Mouse (Mus musculus) liver, embryonic 12.5 days (tissue): ENCODE measurements around the gene Trim41. TPM values are rescaled to one million over a fixed set of nuclear protein-coding genes. Genes with fewer than 3 reads are reported as not detected.
"Not testable (repeated sequence)": the region's sequence is repeated elsewhere in the genome, so short reads cannot be mapped to it uniquely, and the experiment has no call there.

Source experiments
- ATAC-seq: fragments of 200-750 bp; cut with Nextera tagmentation; 2 replicates; pipeline ENCODE4 v1.8.0; 2017; ENCODE audit warnings: moderate number of reproducible peaks, mild to moderate bottlenecking, moderate library complexity
- H3K27ac ChIP-seq: fragments of 300-500 bp; sonication (generic); 2 replicates; pipeline ENCODE4 v1.5.1; 2016; ENCODE audit warnings: mild to moderate bottlenecking
- H3K27me3 ChIP-seq: fragments of 300-500 bp; sonication (generic); replicated peaks from 2 replicates; pipeline ENCODE4 v1.6.1; 2016; ENCODE audit warnings: mild to moderate bottlenecking, moderate library complexity
- H3K36me3 ChIP-seq: fragments of 300-500 bp; sonication (generic); 2 replicates; pipeline ENCODE4 v1.6.1; 2016; ENCODE audit warnings: mild to moderate bottlenecking, moderate library complexity
- H3K4me1 ChIP-seq: fragments of 300-500 bp; sonication (generic); 2 replicates; pipeline ENCODE4 v1.6.1; 2016
- H3K4me2 ChIP-seq: fragments of 300-500 bp; sonication (generic); 2 replicates; pipeline ENCODE4 v1.6.1; 2016; ENCODE audit warnings: mild to moderate bottlenecking, moderate library complexity
- H3K4me3 ChIP-seq: fragments of 300-500 bp; sonication (generic); 2 replicates; pipeline ENCODE4 v1.5.1; 2016; ENCODE audit warnings: mild to moderate bottlenecking, moderate library complexity
- H3K9ac ChIP-seq: fragments of 300-500 bp; sonication (generic); 2 replicates; pipeline ENCODE4 v1.6.1; 2016; ENCODE audit warnings: mild to moderate bottlenecking, moderate library complexity
- H3K9me3 ChIP-seq: fragments of 300-500 bp; sonication (generic); replicated peaks from 2 replicates; pipeline ENCODE4 v1.6.1; 2016; ENCODE audit warnings: mild to moderate bottlenecking, moderate library complexity
- WGBS: fragments of 180-500 bp; shearing (Covaris S2); methylation state at CpG from one replicate; pipeline ENCODE4 v1.1.7; 2016; ENCODE audit not compliant: insufficient replicate concordance; 5-methylcytosine and 5-hydroxymethylcytosine counted together
- polyA plus RNA-seq: library from polyadenylated mRNA; unstranded; fragments of >200 nt; fragmentation: Nextera tagmentation; extraction: Ambion mirVana; gene quantifications from 2 replicates; pipeline ENCODE4 v1.2.1, GENCODE M21; 2016

Trim41 gene
- polyA plus RNA-seq, 1 experiment from 2014 or later = 2.1 TPM

- no peak overlapping the region for H3K4me3 ChIP-seq
- ATAC-seq = no peak
- no peaks in the 10 kb centered on the region for H3K9me3 ChIP-seq
- H3K36me3 ChIP-seq = no peaks in the 10 kb centered on the region
- no peak overlapping the region; the same call in 1 of the 2 replicates for H3K4me2 ChIP-seq
- no peak overlapping the region for H3K27ac ChIP-seq
- H3K4me1 ChIP-seq = peaks cover 38% of the 10 kb centered on the region
- H3K9ac ChIP-seq = no peak overlapping the region
- 66% methylated on average over 6 of the region's 6 CpGs for whole genome bisulfite sequencing
- H3K27me3 ChIP-seq = peaks cover 33% of the 10 kb centered on the region
Measured at GRCm38 (mm10) chr11:48835923-48836322, 18.8 kb upstream of the Trim41 start.

GRCm38 (mm10) chr11:48833731-48834639 is 16.8 kb upstream of the Trim41 start:
- Histone ChIP-seq H3K4me2 (peak overlapping the region; percentile 83), H3K9me3 (no peaks in the 10 kb centered on the region), H3K4me1 (peaks cover 38% of the 10 kb centered on the region), H3K36me3 (no peaks in the 10 kb centered on the region), H3K27ac (peak overlapping the region; percentile 78), H3K4me3 (peak overlapping the region; percentile 73), H3K27me3 (peaks cover 33% of the 10 kb centered on the region), H3K9ac (peak overlapping the region; percentile 73)
- peak; percentile 85 for ATAC-seq
- under 1% methylated on average over 30 of the region's 30 CpGs for WGBS

- Histone ChIP-seq H3K4me3 (peak overlapping the region; percentile 73), H3K4me2 (peak overlapping the region; percentile 83), H3K9me3 (no peaks in the 10 kb centered on the region), H3K27ac (peak overlapping the region; percentile 71; the same call in 1 of the 2 replicates), H3K27me3 (peaks cover 26% of the 10 kb centered on the region), H3K9ac (peak overlapping the region; percentile 42; the same call in 1 of the 2 replicates), H3K4me1 (peaks cover 32% of the 10 kb centered on the region), H3K36me3 (no peaks in the 10 kb centered on the region)
- 22% methylated on average over 8 of the region's 9 CpGs for WGBS
- ATAC-seq = peak; percentile 70
Measured at GRCm38 (mm10) chr11:48833078-48833730, 16.1 kb upstream of the Trim41 start.

- Histone ChIP-seq H3K27ac (no peak overlapping the region), H3K9ac (no peak overlapping the region), H3K27me3 (peaks cover 24% of the 10 kb centered on the region), H3K4me1 (peaks cover 25% of the 10 kb centered on the region), H3K36me3 (no peaks in the 10 kb centered on the region), H3K4me2 (no peak overlapping the region), H3K4me3 (no peak overlapping the region), H3K9me3 (0 out of 2 replicates have a peak, but pooled peaks cover 4% of the 10 kb centered on the region)
- 51% methylated on average over 2 of the region's 2 CpGs for WGBS
- ATAC-seq = no peak
Measured at GRCm38 (mm10) chr11:48831273-48831672, 14.1 kb upstream of the Trim41 start.

- Histone ChIP-seq H3K27me3 (peaks cover 15% of the 10 kb centered on the region), H3K4me1 (peaks cover 24% of the 10 kb centered on the region), H3K4me2 (no peak overlapping the region), H3K4me3 (no peak overlapping the region), H3K36me3 (no peaks in the 10 kb centered on the region), H3K9ac (no peak overlapping the region), H3K27ac (no peak overlapping the region), H3K9me3 (0 out of 2 replicates have a peak, but pooled peaks cover 4% of the 10 kb centered on the region)
- ATAC-seq = no peak
- whole genome bisulfite sequencing = 50% methylated on average over 2 of the region's 2 CpGs
Measured at GRCm38 (mm10) chr11:48830279-48830678, 13.1 kb upstream of the Trim41 start.

GRCm38 (mm10) chr11:48827926-48828325 is 10.8 kb upstream of the Trim41 start:
- H3K9ac ChIP-seq = no peak overlapping the region
- peaks cover 30% of the 10 kb centered on the region for H3K27me3 ChIP-seq
- no peak overlapping the region for H3K4me3 ChIP-seq
- H3K9me3 ChIP-seq = 0 out of 2 replicates have a peak, but pooled peaks cover 4% of the 10 kb centered on the region
- peaks cover 32% of the 10 kb centered on the region for H3K4me1 ChIP-seq
- H3K27ac ChIP-seq = no peak overlapping the region
- ATAC-seq = no peak
- H3K36me3 ChIP-seq = no peaks in the 10 kb centered on the region
- no peak overlapping the region for H3K4me2 ChIP-seq
- WGBS = 64% methylated on average over 6 of the region's 6 CpGs

GRCm38 (mm10) chr11:48826752-48827096 is 9.6 kb upstream of the Trim41 start:
- peak overlapping the region; percentile 80 for H3K4me2 ChIP-seq
- peak overlapping the region; percentile 61 for H3K4me3 ChIP-seq
- H3K4me1 ChIP-seq = peaks cover 34% of the 10 kb centered on the region
- WGBS = 3% methylated on average over 6 of the region's 6 CpGs
- 0 out of 2 replicates have a peak, but pooled peaks cover 4% of the 10 kb centered on the region for H3K9me3 ChIP-seq
- ATAC-seq = no peak
- H3K36me3 ChIP-seq = no peaks in the 10 kb centered on the region
- no peak overlapping the region for H3K27ac ChIP-seq
- peaks cover 30% of the 10 kb centered on the region for H3K27me3 ChIP-seq
- peak overlapping the region; percentile 62 for H3K9ac ChIP-seq

- not testable (repeated sequence) for H3K27ac ChIP-seq, H3K9me3 ChIP-seq, H3K36me3 ChIP-seq
- H3K9ac ChIP-seq = peak within 1 kb of the TSS; percentile 62
- H3K4me3 ChIP-seq = peak within 1 kb of the TSS; percentile 61
- peaks cover 30% of the 10 kb centered on the region for H3K27me3 ChIP-seq
- ATAC-seq = peak; percentile 73
- H3K4me1 ChIP-seq = peaks cover 34% of the 10 kb centered on the region
- H3K4me2 ChIP-seq = peak within 1 kb of the TSS; percentile 80
- under 1% methylated on average over 41 of the region's 92 CpGs for WGBS
Measured at GRCm38 (mm10) chr11:48825979-48826751, 9.0 kb upstream of the Trim41 start, which contains the start of the genes Trim7 and Gm12184. Gene Trim7, plus strand, starts transcription at chr11:48826140. Gene Gm12184, minus strand, starts transcription at chr11:48826655.

- Histone ChIP-seq H3K4me2 (peak overlapping the region; percentile 78), H3K9me3 (0 out of 2 replicates have a peak, but pooled peaks cover 4% of the 10 kb centered on the region), H3K27me3 (peaks cover 30% of the 10 kb centered on the region), H3K9ac (peak overlapping the region; percentile 45), H3K4me3 (peak overlapping the region; percentile 55), H3K36me3 (no peaks in the 10 kb centered on the region), H3K4me1 (peaks cover 48% of the 10 kb centered on the region), H3K27ac (no peak overlapping the region)
- 6% methylated on average over 22 of the region's 22 CpGs for WGBS
- ATAC-seq = no peak
Measured at GRCm38 (mm10) chr11:48824311-48824830, 7.2 kb upstream of the Trim41 start.

- Histone ChIP-seq H3K9ac (peak overlapping the region; percentile 45), H3K36me3 (no peaks in the 10 kb centered on the region), H3K4me1 (peaks cover 56% of the 10 kb centered on the region), H3K4me3 (peak overlapping the region; percentile 55), H3K4me2 (peak overlapping the region; percentile 78), H3K9me3 (0 out of 2 replicates have a peak, but pooled peaks cover 4% of the 10 kb centered on the region), H3K27me3 (peaks cover 30% of the 10 kb centered on the region), H3K27ac (no peak overlapping the region)
- WGBS = under 1% methylated on average over 15 of the region's 15 CpGs
- peak; percentile 74 for ATAC-seq
Measured at GRCm38 (mm10) chr11:48823536-48823972, 6.4 kb upstream of the Trim41 start.
